ENCODE assay signal across 11 mouse cellular contexts in genomic region chr11:88142362-88142761, GRCm38 (mm10). TPM values are rescaled to one million over a fixed set of nuclear protein-coding genes. Genes with fewer than 3 reads are reported as not detected.
DNase-seq lines count a peak whose midpoint lies in the region; ATAC-seq lines count a peak whose summit lies in the region.
"Had no signal": no experiment of that assay in that cellular context is flagged by ENCODE, and none has a peak within 500 bp of the region (broad histone marks: within the 10 kb centered on the region; RNA-seq: fewer than 3 reads in every experiment).

No protein-coding gene starts in this region.

- no peak overlapping the region for H3K4me3 ChIP-seq in midbrain, embryonic 15.5 days
- H3K4me3 ChIP-seq: heart, embryonic 13.5 days had no signal

- peak; percentile 77 for DNase-seq in embryo, embryonic 10 days (ENCODE audit: low spot score)
- no peak for DNase-seq in embryo, embryonic 9.5 days (ENCODE audit: extremely low spot score)
- DNase-seq in retina, postnatal 1 day = peak; percentile 57
- no peak for DNase-seq in retina, embryonic 14.5 days (ENCODE audit: low spot score)
- no peak for DNase-seq in adrenal gland, postnatal 14 days
- DNase-seq in adrenal gland, postnatal 36 days = no peak
- DNase-seq: cerebellum, adult 8-10 months; spleen, adult 18-20 months had no signal

- peak overlapping the region; percentile 46; the same call in 1 of the 2 replicates for H3K27ac ChIP-seq in midbrain, embryonic 15.5 days
- H3K27ac ChIP-seq: heart, embryonic 13.5 days had no signal

- peaks cover 51% of the 10 kb centered on the region for H3K4me1 ChIP-seq in midbrain, embryonic 15.5 days

- H3K4me2 ChIP-seq in midbrain, embryonic 15.5 days = no peak overlapping the region
- H3K4me2 ChIP-seq: heart, embryonic 13.5 days had no signal

- no peaks in the 10 kb centered on the region for H3K36me3 ChIP-seq in midbrain, embryonic 15.5 days (replicated peaks)

- H3K9ac ChIP-seq in midbrain, embryonic 15.5 days = no peak overlapping the region
- H3K9ac ChIP-seq: heart, embryonic 13.5 days had no signal

- ATAC-seq in midbrain, embryonic 15.5 days (replicated peaks) = no peak
- no peak for ATAC-seq in megakaryocyte, adult 5-6 weeks (ENCODE audit: poor library complexity, severe bottlenecking)

- 20% methylated on average over 8 of the region's 8 CpGs for WGBS in midbrain, embryonic 15.5 days

- H3K27me3 ChIP-seq in midbrain, embryonic 15.5 days (replicated peaks) = no peaks in the 10 kb centered on the region
- H3K27me3 ChIP-seq: heart, embryonic 13.5 days had no signal

- no peaks in the 10 kb centered on the region for H3K9me3 ChIP-seq in midbrain, embryonic 15.5 days
- H3K9me3 ChIP-seq: heart, embryonic 13.5 days had no signal

RNA-seq across cellular contexts. Expression of gene Cuedc1, which starts 44.5 kb away (rescaled TPM):
- 50.2 and 54.6 TPM in 2 replicates for polyA plus RNA-seq in midbrain, embryonic 15.5 days (2015; fragmentation: Nextera tagmentation; extraction: Ambion mirVana)
- 0.67 and 0.73 TPM in 2 replicates for total RNA-seq in megakaryocyte, adult 5-6 weeks (2015)
- total RNA-seq in megakaryocyte, adult 5-6 weeks (2017) = 1.3 and 2.2 TPM in 2 replicates
- 37.9 and 41.9 TPM in 2 replicates for total RNA-seq in adrenal gland, postnatal 14 days (2021)
- 10 to 100 TPM; 46.9 to 53.4 TPM for total RNA-seq in adrenal gland, postnatal 36 days (2021)

Comparison
In these comparisons a context has a peak if more than half of its experiments do, and no peak if none do; other contexts are left out.
1. DNase-seq: peak in embryo, embryonic 10 days (single experiment) and retina, postnatal 1 day (single experiment); none in embryo, embryonic 9.5 days (single experiment), retina, embryonic 14.5 days (single experiment), adrenal gland, postnatal 14 days (single experiment) and adrenal gland, postnatal 36 days (0 of 2).
2. RNA of gene Cuedc1, which starts 44.5 kb away (total RNA-seq): 46.9 to 53.4 TPM in adrenal gland, postnatal 36 days and 37.9 to 41.9 TPM in adrenal gland, postnatal 14 days; 0.67 to 2.2 TPM in megakaryocyte, adult 5-6 weeks; every median in the first group is over 10 times any median in the second.